ENCODE assay signal across 17 mouse cellular contexts in the genomic region with DNA sequence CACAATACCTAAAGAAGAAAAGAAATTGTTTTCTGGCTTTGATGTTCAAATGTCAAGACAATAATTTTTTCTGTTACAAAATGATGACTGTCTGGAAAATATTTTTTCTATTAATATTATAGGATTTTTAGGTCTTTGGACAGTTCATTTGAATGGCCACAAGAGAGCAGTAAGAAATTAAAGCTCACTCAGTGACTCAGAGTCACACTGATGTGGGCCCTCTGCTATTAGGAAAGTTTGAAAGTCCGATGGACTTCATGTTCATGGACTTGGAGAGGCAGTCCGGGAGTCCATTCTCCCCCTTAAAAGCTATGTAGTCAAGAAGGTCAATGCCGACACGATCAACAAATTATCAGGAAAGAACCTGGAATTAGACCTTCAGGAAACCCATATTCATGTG.
DNase-seq lines count a peak whose midpoint lies in the region; ATAC-seq and TF ChIP-seq lines count a peak whose summit lies in the region.
"Had no signal": no experiment of that assay in that cellular context is flagged by ENCODE, and none has a peak within 500 bp of the region (broad histone marks: within the 10 kb centered on the region; RNA-seq: fewer than 3 reads in every experiment).

No protein-coding gene starts in this region.

- 74% methylated on average over 4 of the region's 4 CpGs for WGBS in intestine, postnatal 0 days
- 74% methylated on average over 4 of the region's 4 CpGs for WGBS in intestine, embryonic 16.5 days
- 79% methylated on average over 4 of the region's 4 CpGs for WGBS in forebrain, embryonic 16.5 days

- peak; percentile 35 for TF ChIP-seq CTCF in intestine, postnatal 0 days (IDR thresholded peaks at IDR 0.05; ENCODE audit: low read depth)

- H3K9ac ChIP-seq in intestine, postnatal 0 days (ENCODE audit: low read depth, low read length): no peak overlapping the region
- no peak overlapping the region for H3K9ac ChIP-seq in intestine, embryonic 16.5 days (ENCODE audit: low read depth, low read length)
- H3K9ac ChIP-seq in forebrain, embryonic 16.5 days (replicated peaks; ENCODE audit: low read depth, low read length): no peak overlapping the region
- H3K9ac ChIP-seq: embryonic facial prominence, embryonic 13.5 days; forebrain, embryonic 15.5 days; heart, embryonic 13.5 days; hindbrain, embryonic 14.5 days; liver, embryonic 12.5 days had no signal

- H3K4me1 ChIP-seq in intestine, postnatal 0 days (replicated peaks; ENCODE audit: control insufficient read depth, insufficient read depth, low read length): no peaks in the 10 kb centered on the region
- no peaks in the 10 kb centered on the region for H3K4me1 ChIP-seq in intestine, embryonic 16.5 days (ENCODE audit: control insufficient read depth, insufficient read depth, low read length)
- no peaks in the 10 kb centered on the region for H3K4me1 ChIP-seq in forebrain, embryonic 16.5 days (replicated peaks; ENCODE audit: control insufficient read depth, insufficient read depth, low read length)
- H3K4me1 ChIP-seq: embryonic facial prominence, embryonic 13.5 days; forebrain, embryonic 15.5 days; heart, embryonic 13.5 days; liver, embryonic 12.5 days; megakaryocyte, embryonic 14.5 days had no signal

- DNase-seq in lung, postnatal 10 days: peak; percentile 9
- DNase-seq in lung, adult 18-20 months: no peak
- DNase-seq in embryo, embryonic 10.5 days (ENCODE audit: low spot score): peak; percentile 20
- DNase-seq in adrenal gland, postnatal 25 days: no peak
- DNase-seq: adrenal gland, adult 2 months; cerebellum, adult 9-11 months; gastrocnemius, postnatal 25 days; kidney, adult 2 months had no signal

- no peak overlapping the region for H3K4me2 ChIP-seq in intestine, postnatal 0 days (replicated peaks; ENCODE audit: low read depth)
- H3K4me2 ChIP-seq in intestine, embryonic 16.5 days (ENCODE audit: low read depth, low read length): no peak overlapping the region
- H3K4me2 ChIP-seq in forebrain, embryonic 16.5 days (ENCODE audit: low read length): no peak overlapping the region
- H3K4me2 ChIP-seq: embryonic facial prominence, embryonic 13.5 days; forebrain, embryonic 15.5 days; heart, embryonic 13.5 days; hindbrain, embryonic 14.5 days; liver, embryonic 12.5 days had no signal

- H3K27ac ChIP-seq in intestine, postnatal 0 days (ENCODE audit: low read depth, low read length): no peak overlapping the region
- no peak overlapping the region for H3K27ac ChIP-seq in intestine, embryonic 16.5 days (ENCODE audit: low read length)
- H3K27ac ChIP-seq in forebrain, embryonic 16.5 days (ENCODE audit: low read length): no peak overlapping the region
- H3K27ac ChIP-seq: embryonic facial prominence, embryonic 13.5 days; forebrain, embryonic 15.5 days; heart, embryonic 13.5 days; hindbrain, embryonic 14.5 days; liver, embryonic 12.5 days had no signal

- H3K9me3 ChIP-seq in intestine, postnatal 0 days (ENCODE audit: control insufficient read depth): no peaks in the 10 kb centered on the region
- H3K9me3 ChIP-seq in intestine, embryonic 16.5 days (ENCODE audit: control insufficient read depth, low read length): no peaks in the 10 kb centered on the region
- H3K9me3 ChIP-seq in forebrain, embryonic 16.5 days (ENCODE audit: control insufficient read depth, low read length): no peaks in the 10 kb centered on the region
- H3K9me3 ChIP-seq: embryonic facial prominence, embryonic 13.5 days; forebrain, embryonic 15.5 days; heart, embryonic 13.5 days; liver, embryonic 12.5 days; megakaryocyte, embryonic 14.5 days had no signal

- no peaks in the 10 kb centered on the region for H3K27me3 ChIP-seq in intestine, postnatal 0 days (replicated peaks; ENCODE audit: control insufficient read depth, insufficient read depth, low read length)
- H3K27me3 ChIP-seq in intestine, embryonic 16.5 days (replicated peaks; ENCODE audit: control insufficient read depth, insufficient read depth, low read length): no peaks in the 10 kb centered on the region
- no peaks in the 10 kb centered on the region for H3K27me3 ChIP-seq in forebrain, embryonic 16.5 days (replicated peaks; ENCODE audit: control insufficient read depth, insufficient read depth, low read length)
- H3K27me3 ChIP-seq: embryonic facial prominence, embryonic 13.5 days; forebrain, embryonic 15.5 days; heart, embryonic 13.5 days; liver, embryonic 12.5 days; megakaryocyte, embryonic 14.5 days had no signal

- ATAC-seq in intestine, postnatal 0 days: no peak
- ATAC-seq in intestine, embryonic 16.5 days: no peak
- no peak for ATAC-seq in forebrain, embryonic 16.5 days
- ATAC-seq: forebrain, embryonic 15.5 days; liver, embryonic 12.5 days had no signal

- no peaks in the 10 kb centered on the region for H3K36me3 ChIP-seq in intestine, postnatal 0 days (ENCODE audit: control insufficient read depth, insufficient read depth)
- no peaks in the 10 kb centered on the region for H3K36me3 ChIP-seq in intestine, embryonic 16.5 days (ENCODE audit: control insufficient read depth, insufficient read depth, low read length)
- H3K36me3 ChIP-seq in forebrain, embryonic 16.5 days (ENCODE audit: control insufficient read depth, insufficient read depth): no peaks in the 10 kb centered on the region
- H3K36me3 ChIP-seq: embryonic facial prominence, embryonic 13.5 days; forebrain, embryonic 15.5 days; heart, embryonic 13.5 days; liver, embryonic 12.5 days had no signal

- H3K4me3 ChIP-seq in intestine, postnatal 0 days (ENCODE audit: low read depth, low read length): no peak overlapping the region
- no peak overlapping the region for H3K4me3 ChIP-seq in intestine, embryonic 16.5 days (ENCODE audit: low read length)
- H3K4me3 ChIP-seq in forebrain, embryonic 16.5 days (replicated peaks; ENCODE audit: low read length): no peak overlapping the region
- H3K4me3 ChIP-seq: embryonic facial prominence, embryonic 13.5 days; forebrain, embryonic 15.5 days; heart, embryonic 13.5 days; liver, embryonic 12.5 days; megakaryocyte, embryonic 14.5 days had no signal

Comparison
In these comparisons a context has a peak if more than half of its experiments do, and no peak if none do; other contexts are left out.
1. DNase-seq: peak in lung, postnatal 10 days (single experiment) and embryo, embryonic 10.5 days (single experiment); none in lung, adult 18-20 months (0 of 2) and adrenal gland, postnatal 25 days (single experiment).